In genomic region chr8:84103601-84104000, GRCm38 (mm10) we compare ENCODE assay signal across 8 mouse cellular contexts. TPM values are rescaled to one million over a fixed set of nuclear protein-coding genes. Genes with fewer than 3 reads are reported as not detected.
DNase-seq lines count a peak whose midpoint lies in the region; ATAC-seq and TF ChIP-seq lines count a peak whose summit lies in the region.

No protein-coding gene starts in this region.

- peak; percentile 31 to 43 for DNase-seq in cerebellum, adult 18-20 months
- no peak for DNase-seq in cerebellum, adult 11-12 months
- no peak for DNase-seq in G1E (ENCODE audit: low spot score)
- no peak for DNase-seq in limb, embryonic 11.5 days (ENCODE audit: low spot score)
- DNase-seq in right cerebral cortex, postnatal 36 days (ENCODE audit: low spot score in 2 of 2), result no peak

- peaks cover 38% of the 10 kb centered on the region for H3K4me1 ChIP-seq in G1E (ENCODE audit: insufficient read depth, low read depth, low read length)
- peaks cover 13% of the 10 kb centered on the region for H3K4me1 ChIP-seq in heart, embryonic 16.5 days (ENCODE audit: control insufficient read depth, insufficient read depth, low read length)
- H3K4me1 ChIP-seq in limb, embryonic 11.5 days (ENCODE audit: control insufficient read depth, insufficient read depth, low read length), result peaks cover 19% of the 10 kb centered on the region
- peaks cover 47% of the 10 kb centered on the region for H3K4me1 ChIP-seq in neural tube, embryonic 13.5 days (replicated peaks)

- ATAC-seq in G1E (ENCODE audit: extremely low read depth, insufficient number of reproducible peaks, low FRiP score, poor library complexity, severe bottlenecking), result no peak
- ATAC-seq in heart, embryonic 16.5 days (replicated peaks; ENCODE audit: extremely low read depth, insufficient read depth, low FRiP score), result no peak
- ATAC-seq in limb, embryonic 11.5 days (ENCODE audit: insufficient number of reproducible peaks, low FRiP score, low TSS enrichment, low read depth), result no peak
- no peak for ATAC-seq in neural tube, embryonic 13.5 days (ENCODE audit: low read depth)
- no peak for ATAC-seq in erythroid progenitor cell, adult 5-6 weeks (replicated peaks; ENCODE audit: low FRiP score, poor library complexity, severe bottlenecking)

- H3K27me3 ChIP-seq in G1E (ENCODE audit: insufficient read depth, low read length), result no peaks in the 10 kb centered on the region
- H3K27me3 ChIP-seq in heart, embryonic 16.5 days (ENCODE audit: control insufficient read depth, insufficient read depth, low read length), result no peaks in the 10 kb centered on the region
- H3K27me3 ChIP-seq in limb, embryonic 11.5 days (ENCODE audit: control insufficient read depth, insufficient read depth, low read length), result no peaks in the 10 kb centered on the region
- no peaks in the 10 kb centered on the region for H3K27me3 ChIP-seq in neural tube, embryonic 13.5 days

- peaks cover 43% of the 10 kb centered on the region for H3K36me3 ChIP-seq in G1E (replicated peaks)
- H3K36me3 ChIP-seq in heart, embryonic 16.5 days (ENCODE audit: control insufficient read depth, insufficient read depth), result peaks cover 8% of the 10 kb centered on the region; the same call in 1 of the 2 replicates
- H3K36me3 ChIP-seq in limb, embryonic 11.5 days (ENCODE audit: control insufficient read depth, insufficient read depth, low read length), result peaks cover 15% of the 10 kb centered on the region
- H3K36me3 ChIP-seq in neural tube, embryonic 13.5 days, result peaks cover 40% of the 10 kb centered on the region

- peak overlapping the region; percentile 80 for H3K4me2 ChIP-seq in heart, embryonic 16.5 days (ENCODE audit: low read depth, low read length)
- peak overlapping the region; percentile 88 for H3K4me2 ChIP-seq in limb, embryonic 11.5 days (ENCODE audit: low read depth, severe bottlenecking)
- peak overlapping the region; percentile 86 for H3K4me2 ChIP-seq in neural tube, embryonic 13.5 days

- H3K9me3 ChIP-seq in G1E (replicated peaks), result 0 out of 2 replicates have a peak, but pooled peaks cover 2% of the 10 kb centered on the region
- H3K9me3 ChIP-seq in heart, embryonic 16.5 days (replicated peaks; ENCODE audit: control insufficient read depth, low read length), result no peaks in the 10 kb centered on the region
- no peaks in the 10 kb centered on the region for H3K9me3 ChIP-seq in limb, embryonic 11.5 days (ENCODE audit: control insufficient read depth, low read length)
- no peaks in the 10 kb centered on the region for H3K9me3 ChIP-seq in neural tube, embryonic 13.5 days

- TF ChIP-seq CTCF in G1E (IDR thresholded peaks at IDR 0.05; ENCODE audit: low read depth, low read length), result no peak

- 0 out of 2 replicates have a peak overlapping the region, but pooled peaks have one; percentile 10 for H3K27ac ChIP-seq in heart, embryonic 16.5 days (ENCODE audit: low read length)
- 0 out of 2 replicates have a peak overlapping the region, but pooled peaks have one; percentile 8 for H3K27ac ChIP-seq in limb, embryonic 11.5 days (replicated peaks; ENCODE audit: low read depth, low read length)
- H3K27ac ChIP-seq in neural tube, embryonic 13.5 days (replicated peaks), result peak overlapping the region; percentile 94

- peak overlapping the region; percentile 85 for H3K9ac ChIP-seq in heart, embryonic 16.5 days (ENCODE audit: low read length)
- peak overlapping the region; percentile 62 for H3K9ac ChIP-seq in limb, embryonic 11.5 days (ENCODE audit: low read length)
- H3K9ac ChIP-seq in neural tube, embryonic 13.5 days, result peak overlapping the region; percentile 82

- peak overlapping the region; percentile 75 for H3K4me3 ChIP-seq in G1E (ENCODE audit: low read depth, low read length)
- peak overlapping the region; percentile 70 for H3K4me3 ChIP-seq in heart, embryonic 16.5 days (ENCODE audit: low read length)
- peak overlapping the region; percentile 65 for H3K4me3 ChIP-seq in limb, embryonic 11.5 days (ENCODE audit: low read depth, low read length)
- H3K4me3 ChIP-seq in neural tube, embryonic 13.5 days, result peak overlapping the region; percentile 58

- WGBS in heart, embryonic 16.5 days, result 43% methylated on average over 3 of the region's 3 CpGs
- WGBS in limb, embryonic 11.5 days, result 68% methylated on average over 3 of the region's 3 CpGs
- WGBS in neural tube, embryonic 13.5 days, result 40% methylated on average over 3 of the region's 3 CpGs

RNA-seq across cellular contexts. Expression of gene Dcaf15, which starts 1.0 kb away (rescaled TPM):
- total RNA-seq in G1E (2014; fragmentation: Nextera tagmentation) (15.7 and 16.3 TPM in 2 replicates), G1E (2017) (16.4 and 20.2 TPM in 2 replicates)
- 51.8 and 68.1 TPM in 2 replicates for polyA plus RNA-seq in G1E (2012)
- 5.4 and 6.0 TPM in 2 replicates for polyA plus RNA-seq in heart, embryonic 16.5 days (2015; fragmentation: Nextera tagmentation; extraction: Ambion mirVana)
- 13.4 and 15.2 TPM in 2 replicates for polyA plus RNA-seq in limb, embryonic 11.5 days (2014; fragmentation: Nextera tagmentation; extraction: Ambion mirVana)
- 16.5 and 16.8 TPM in 2 replicates for polyA plus RNA-seq in neural tube, embryonic 13.5 days (2015; fragmentation: Nextera tagmentation; extraction: Ambion mirVana)
- total RNA-seq in erythroid progenitor cell, adult 5-6 weeks (2015; ENCODE audit: low replicate concordance), result 8.8 and 17.7 TPM in 2 replicates
- 11.9 and 13.6 TPM in 2 replicates for total RNA-seq in erythroid progenitor cell, adult 5-6 weeks (2017; ENCODE audit: low replicate concordance)

RNA-seq across cellular contexts. Expression of gene Podnl1, which starts 22.2 kb away (rescaled TPM):
- total RNA-seq in G1E (2014; fragmentation: Nextera tagmentation) (not detected in 2 replicates), G1E (2017) (0.06 TPM in 1 of 2 replicates, not detected in the other)
- 0.05 and 0.06 TPM in 2 replicates for polyA plus RNA-seq in G1E (2012)
- 0.17 and 0.37 TPM in 2 replicates for polyA plus RNA-seq in heart, embryonic 16.5 days (2015; fragmentation: Nextera tagmentation; extraction: Ambion mirVana)
- polyA plus RNA-seq in limb, embryonic 11.5 days (2014; fragmentation: Nextera tagmentation; extraction: Ambion mirVana), result 0.10 and 0.17 TPM in 2 replicates
- 0.36 and 0.51 TPM in 2 replicates for polyA plus RNA-seq in neural tube, embryonic 13.5 days (2015; fragmentation: Nextera tagmentation; extraction: Ambion mirVana)
- not detected in 2 replicates for total RNA-seq in erythroid progenitor cell, adult 5-6 weeks (2015; ENCODE audit: low replicate concordance)
- total RNA-seq in erythroid progenitor cell, adult 5-6 weeks (2017; ENCODE audit: low replicate concordance), result 0.13 and 1.1 TPM in 2 replicates

RNA-seq across cellular contexts. Expression of gene Rfx1, which starts 37.0 kb away (rescaled TPM):
- total RNA-seq in G1E (2014; fragmentation: Nextera tagmentation) (12.0 and 14.3 TPM in 2 replicates), G1E (2017) (2.4 and 2.9 TPM in 2 replicates)
- 41.4 and 44.5 TPM in 2 replicates for polyA plus RNA-seq in G1E (2012)
- polyA plus RNA-seq in heart, embryonic 16.5 days (2015; fragmentation: Nextera tagmentation; extraction: Ambion mirVana), result 5.9 and 6.4 TPM in 2 replicates
- polyA plus RNA-seq in limb, embryonic 11.5 days (2014; fragmentation: Nextera tagmentation; extraction: Ambion mirVana), result 11.9 and 12.9 TPM in 2 replicates
- 8.1 and 8.2 TPM in 2 replicates for polyA plus RNA-seq in neural tube, embryonic 13.5 days (2015; fragmentation: Nextera tagmentation; extraction: Ambion mirVana)
- 7.2 and 14.7 TPM in 2 replicates for total RNA-seq in erythroid progenitor cell, adult 5-6 weeks (2015; ENCODE audit: low replicate concordance)
- 2.5 and 8.5 TPM in 2 replicates for total RNA-seq in erythroid progenitor cell, adult 5-6 weeks (2017; ENCODE audit: low replicate concordance)

RNA-seq across cellular contexts. Expression of gene Gm10643, which starts 38.7 kb away (rescaled TPM):
- total RNA-seq in G1E (2014; fragmentation: Nextera tagmentation) (1.1 and 2.0 TPM in 2 replicates), G1E (2017) (1.3 and 1.6 TPM in 2 replicates)
- polyA plus RNA-seq in G1E (2012), result 0.05 and 0.09 TPM in 2 replicates
- 0.95 and 1.2 TPM in 2 replicates for polyA plus RNA-seq in heart, embryonic 16.5 days (2015; fragmentation: Nextera tagmentation; extraction: Ambion mirVana)
- 1.2 and 1.3 TPM in 2 replicates for polyA plus RNA-seq in limb, embryonic 11.5 days (2014; fragmentation: Nextera tagmentation; extraction: Ambion mirVana)
- polyA plus RNA-seq in neural tube, embryonic 13.5 days (2015; fragmentation: Nextera tagmentation; extraction: Ambion mirVana), result 1.9 and 2.2 TPM in 2 replicates
- 1.1 TPM in 1 of 2 replicates, not detected in the other for total RNA-seq in erythroid progenitor cell, adult 5-6 weeks (2015; ENCODE audit: low replicate concordance)
- total RNA-seq in erythroid progenitor cell, adult 5-6 weeks (2017; ENCODE audit: low replicate concordance), result 0.77 and 1.2 TPM in 2 replicates

RNA-seq across cellular contexts. Expression of gene Cc2d1a, which starts 44.1 kb away (rescaled TPM):
- total RNA-seq in G1E (2014; fragmentation: Nextera tagmentation), result 7.9 and 9.6 TPM in 2 replicates
- 4.8 and 5.1 TPM in 2 replicates for total RNA-seq in G1E (2017)
- polyA plus RNA-seq in G1E (2012), result 21.3 and 25.5 TPM in 2 replicates
- polyA plus RNA-seq in heart, embryonic 16.5 days (2015; fragmentation: Nextera tagmentation; extraction: Ambion mirVana), result 14.8 and 15.4 TPM in 2 replicates
- 15.2 and 15.7 TPM in 2 replicates for polyA plus RNA-seq in limb, embryonic 11.5 days (2014; fragmentation: Nextera tagmentation; extraction: Ambion mirVana)
- polyA plus RNA-seq in neural tube, embryonic 13.5 days (2015; fragmentation: Nextera tagmentation; extraction: Ambion mirVana), result 24.3 and 25.6 TPM in 2 replicates
- total RNA-seq in erythroid progenitor cell, adult 5-6 weeks (2015; ENCODE audit: low replicate concordance), result 2.1 and 4.3 TPM in 2 replicates
- total RNA-seq in erythroid progenitor cell, adult 5-6 weeks (2017; ENCODE audit: low replicate concordance), result 1.3 and 17.9 TPM in 2 replicates

Comparison
In these comparisons a context has a peak if more than half of its experiments do, and no peak if none do; other contexts are left out.
1. DNase-seq: peak in cerebellum, adult 18-20 months (2 of 2); none in cerebellum, adult 11-12 months (single experiment), G1E (single experiment), limb, embryonic 11.5 days (single experiment) and right cerebral cortex, postnatal 36 days (0 of 2).
2. H3K27ac ChIP-seq: peak in every context shown above with its lines; median percentile 94 in neural tube, embryonic 13.5 days; 10 in heart, embryonic 16.5 days; 8 in limb, embryonic 11.5 days.
3. Peak in every context shown above with its lines, with median percentiles within 50 percentile points of each other: H3K4me3 ChIP-seq, H3K4me2 ChIP-seq and H3K9ac ChIP-seq.